Mouse (Mus musculus) stomach, embryonic 14.5 days (tissue): ENCODE measurements around the gene D430019H16Rik. TPM values are rescaled to one million over a fixed set of nuclear protein-coding genes. Genes with fewer than 3 reads are reported as not detected.

Experiments
- ATAC-seq: fragments of 200-750 bp; cut with Nextera tagmentation; 2 replicates; pipeline ENCODE4 v1.8.0; 2017; ENCODE audit warnings: low read depth, moderate TSS enrichment; ENCODE audit not compliant: insufficient number of reproducible peaks, insufficient read depth, low FRiP score
- H3K27ac ChIP-seq: fragments of 300-500 bp; sonication (generic); 2 replicates; pipeline ENCODE4 v1.5.1; 2014; ENCODE audit warnings: mild to moderate bottlenecking, low read length, moderate library complexity, mixed read lengths
- H3K27me3 ChIP-seq: fragments of 300-500 bp; sonication (generic); 2 replicates; pipeline ENCODE4 v1.6.1; 2014; ENCODE audit warnings: low read length, control low read depth, mixed read lengths; ENCODE audit not compliant: control insufficient read depth, insufficient read depth
- H3K36me3 ChIP-seq: fragments of 300-500 bp; sonication (generic); 2 replicates; pipeline ENCODE4 v1.6.1; 2014; ENCODE audit warnings: mild to moderate bottlenecking, control low read depth, low read length, moderate library complexity, mixed read lengths; ENCODE audit not compliant: control insufficient read depth, insufficient read depth
- H3K4me1 ChIP-seq: fragments of 300-500 bp; sonication (generic); 2 replicates; pipeline ENCODE4 v1.6.1; 2014; ENCODE audit warnings: low read length, control low read depth, mixed read lengths; ENCODE audit not compliant: control insufficient read depth, insufficient read depth
- H3K4me2 ChIP-seq: fragments of 300-500 bp; sonication (generic); replicated peaks from 2 replicates; pipeline ENCODE4 v1.6.1; 2014; ENCODE audit warnings: low read depth, low read length, control low read depth
- H3K4me3 ChIP-seq: fragments of 300-500 bp; sonication (generic); 2 replicates; pipeline ENCODE4 v1.5.1; 2014; ENCODE audit warnings: low read depth, low read length, control low read depth
- H3K9ac ChIP-seq: fragments of 300-500 bp; sonication (generic); replicated peaks from 2 replicates; pipeline ENCODE4 v1.6.1; 2014; ENCODE audit warnings: low read depth, mild to moderate bottlenecking, control low read depth, low read length, moderate library complexity, mixed read lengths
- H3K9me3 ChIP-seq: fragments of 300-500 bp; sonication (generic); 2 replicates; pipeline ENCODE4 v1.6.1; 2016; ENCODE audit warnings: low read depth, low read length, control low read depth; ENCODE audit not compliant: control insufficient read depth
- WGBS: fragments of 180-500 bp; shearing (Covaris S2); extraction: QIAGEN DNeasy Blood & Tissue Kit; methylation state at CpG from one replicate; pipeline ENCODE4 v1.1.7; 2014; 5-methylcytosine and 5-hydroxymethylcytosine counted together
- polyA plus RNA-seq: library from polyadenylated mRNA; unstranded; fragments of >200 nt; fragmentation: Nextera tagmentation; extraction: Ambion mirVana; gene quantifications from 2 replicates; pipeline ENCODE4 v1.2.1, GENCODE M21; 2014

D430019H16Rik gene
- polyA plus RNA-seq, 1 experiment from 2014 or later: 4.7 TPM

- H3K27ac ChIP-seq: no peak overlapping the region
- ATAC-seq: no peak
- no peaks in the 10 kb centered on the region for H3K36me3 ChIP-seq
- no peaks in the 10 kb centered on the region for H3K27me3 ChIP-seq
- no peak overlapping the region for H3K9ac ChIP-seq
- no peaks in the 10 kb centered on the region for H3K9me3 ChIP-seq
- H3K4me1 ChIP-seq: no peaks in the 10 kb centered on the region
- no peak overlapping the region for H3K4me3 ChIP-seq
- no peak overlapping the region for H3K4me2 ChIP-seq
- 90% methylated on average over 4 of the region's 4 CpGs for WGBS
Measured at GRCm38 (mm10) chr12:105534842-105535241, 81.2 kb downstream of the D430019H16Rik start.

GRCm38 (mm10) chr12:105535968-105536760 lies 82.5 kb downstream of the D430019H16Rik start:
- Histone ChIP-seq H3K9ac (no peak overlapping the region), H3K9me3 (no peaks in the 10 kb centered on the region), H3K4me3 (no peak overlapping the region), H3K4me1 (no peaks in the 10 kb centered on the region), H3K27ac (no peak overlapping the region), H3K27me3 (no peaks in the 10 kb centered on the region), H3K4me2 (no peak overlapping the region), H3K36me3 (no peaks in the 10 kb centered on the region)
- ATAC-seq: no peak
- 66% methylated on average over 13 of the region's 13 CpGs for WGBS

- WGBS: 48% methylated on average over 5 of the region's 5 CpGs
- H3K27me3 ChIP-seq: no peaks in the 10 kb centered on the region
- H3K36me3 ChIP-seq: no peaks in the 10 kb centered on the region
- no peaks in the 10 kb centered on the region for H3K4me1 ChIP-seq
- H3K9ac ChIP-seq: no peak overlapping the region
- ATAC-seq: no peak
- H3K27ac ChIP-seq: no peak overlapping the region
- H3K4me2 ChIP-seq: no peak overlapping the region
- H3K9me3 ChIP-seq: no peaks in the 10 kb centered on the region
- H3K4me3 ChIP-seq: no peak overlapping the region
Measured at GRCm38 (mm10) chr12:105537162-105537561, 83.5 kb downstream of the D430019H16Rik start.

- H3K27ac ChIP-seq: no peak overlapping the region
- WGBS: 94% methylated on average over 10 of the region's 10 CpGs
- H3K4me2 ChIP-seq: no peak overlapping the region
- no peaks in the 10 kb centered on the region for H3K4me1 ChIP-seq
- H3K9ac ChIP-seq: no peak overlapping the region
- no peaks in the 10 kb centered on the region for H3K9me3 ChIP-seq
- no peak overlapping the region for H3K4me3 ChIP-seq
- H3K36me3 ChIP-seq: no peaks in the 10 kb centered on the region
- no peaks in the 10 kb centered on the region for H3K27me3 ChIP-seq
- ATAC-seq: no peak
Measured at GRCm38 (mm10) chr12:105539649-105540048, 86.0 kb downstream of the D430019H16Rik start.

GRCm38 (mm10) chr12:105541590-105542402 lies 88.1 kb downstream of the D430019H16Rik start:
- H3K4me2 ChIP-seq: no peak overlapping the region
- H3K27me3 ChIP-seq: no peaks in the 10 kb centered on the region
- no peaks in the 10 kb centered on the region for H3K9me3 ChIP-seq
- H3K4me1 ChIP-seq: no peaks in the 10 kb centered on the region
- H3K4me3 ChIP-seq: no peak overlapping the region
- no peak overlapping the region for H3K27ac ChIP-seq
- no peak for ATAC-seq
- H3K9ac ChIP-seq: no peak overlapping the region
- 65% methylated on average over 12 of the region's 12 CpGs for WGBS
- H3K36me3 ChIP-seq: no peaks in the 10 kb centered on the region

- Histone ChIP-seq H3K9ac (no peak overlapping the region), H3K4me3 (no peak overlapping the region), H3K4me2 (no peak overlapping the region), H3K4me1 (0 out of 2 replicates have a peak, but pooled peaks cover 4% of the 10 kb centered on the region), H3K27me3 (no peaks in the 10 kb centered on the region), H3K36me3 (no peaks in the 10 kb centered on the region), H3K9me3 (no peaks in the 10 kb centered on the region), H3K27ac (no peak overlapping the region)
- 82% methylated on average over 3 of the region's 3 CpGs for WGBS
- no peak for ATAC-seq
Measured at GRCm38 (mm10) chr12:105542513-105542912, 88.9 kb downstream of the D430019H16Rik start.

Other genes with a start within 250 kb of the D430019H16Rik start
- not detected in 2 replicates for gene Tcl1, start 231.1 kb upstream of the D430019H16Rik start, polyA plus RNA-seq
- 0.14 and 0.33 TPM in 2 replicates for gene Tunar, start 120.0 kb upstream of the D430019H16Rik start, polyA plus RNA-seq
- gene Bdkrb2, start 109.4 kb downstream of the D430019H16Rik start, polyA plus RNA-seq: 0.78 and 0.83 TPM in 2 replicates
- gene Bdkrb1, start 149.2 kb downstream of the D430019H16Rik start, polyA plus RNA-seq: 0.49 and 1.00 TPM in 2 replicates
- gene Gskip, start 231.0 kb downstream of the D430019H16Rik start, polyA plus RNA-seq: 31.2 and 33.1 TPM in 2 replicates
- gene Atg2b, start 231.4 kb downstream of the D430019H16Rik start, polyA plus RNA-seq: 15.0 and 15.8 TPM in 2 replicates